Mouse (Mus musculus): Measurements from ENCODE around the gene Tnnc1. TPM values are rescaled to one million over a fixed set of nuclear protein-coding genes. Genes with fewer than 3 reads are reported as not detected.
A peak's percentile ranks its signal among the peaks of the same experiment; 100 is the strongest.

Tnnc1 gene
- polyA plus RNA-seq, 1 experiment from 2014 or later, result 4.1 TPM

DNA sequence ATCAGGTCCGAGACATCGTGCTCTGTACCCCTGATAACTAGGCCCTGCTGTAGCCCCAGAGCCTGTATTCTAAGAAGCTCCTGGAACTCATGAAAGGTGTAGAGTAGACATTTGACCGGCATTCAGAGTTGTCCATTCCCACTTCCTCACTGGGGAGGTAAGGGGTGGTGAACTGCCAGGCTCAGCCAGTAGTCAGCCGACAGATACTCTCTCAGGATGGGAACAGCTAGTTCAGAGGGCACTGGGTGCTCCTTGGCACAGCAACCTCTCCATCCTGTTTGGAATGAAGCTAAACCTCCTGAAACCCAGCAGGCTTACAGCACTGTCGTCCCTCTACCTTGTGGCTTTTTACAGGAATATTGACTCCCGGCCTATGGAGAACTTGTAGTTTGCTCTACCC, 3.7 kb downstream of the Tnnc1 start:
- Histone ChIP-seq H3K4me1 (replicated peaks; ENCODE audit: control insufficient read depth, insufficient read depth) (no peaks in the 10 kb centered on the region), H3K27me3 (ENCODE audit: control insufficient read depth, insufficient read depth, low read length) (no peaks in the 10 kb centered on the region), H3K9ac (ENCODE audit: low read length) (no peak overlapping the region), H3K9me3 (ENCODE audit: control insufficient read depth, low read length) (no peaks in the 10 kb centered on the region), H3K4me2 (replicated peaks; ENCODE audit: low read depth) (no peak overlapping the region), H3K36me3 (ENCODE audit: control insufficient read depth, insufficient read depth, low read length) (no peaks in the 10 kb centered on the region), H3K4me3 (ENCODE audit: low read depth, low read length) (no peak overlapping the region), H3K27ac (replicated peaks) (no peak overlapping the region)
- no peak for ATAC-seq (ENCODE audit: low FRiP score, low TSS enrichment)
- TF ChIP-seq CTCF (IDR thresholded peaks at IDR 0.05; ENCODE audit: low read depth) (no peak), EP300 (optimal IDR thresholded peaks at IDR 0.05) (no peak)
- 90% methylated on average over 6 of the region's 6 CpGs for WGBS
- no peak for DNase-seq (ENCODE audit: low spot score)

DNA sequence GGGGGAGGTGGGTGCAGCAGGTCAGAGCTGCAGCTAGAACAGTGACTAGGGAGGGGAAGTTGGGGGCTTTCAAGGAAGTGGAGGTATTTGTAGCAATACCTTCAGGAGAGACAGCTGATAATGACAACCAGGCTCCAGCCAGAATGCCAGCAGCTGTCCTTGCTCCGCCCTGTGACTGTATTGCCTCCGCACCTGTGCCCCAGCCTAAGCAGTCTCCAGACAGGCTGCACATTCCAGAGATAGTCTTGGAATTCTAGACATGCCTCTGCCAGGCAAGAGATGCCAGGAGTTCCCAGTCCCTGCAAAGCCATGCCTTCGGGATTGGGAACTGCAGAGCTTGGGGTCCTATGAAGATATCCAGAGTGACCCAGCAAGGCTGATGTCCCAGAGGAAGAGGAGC, 4.4 kb downstream of the Tnnc1 start:
- 42% methylated on average over 3 of the region's 3 CpGs for WGBS
- no peak for TF ChIP-seq EP300 (optimal IDR thresholded peaks at IDR 0.05)
- TF ChIP-seq CTCF (IDR thresholded peaks at IDR 0.05; ENCODE audit: low read depth), result no peak
- DNase-seq (ENCODE audit: low spot score), result no peak
- no peaks in the 10 kb centered on the region for H3K9me3 ChIP-seq (ENCODE audit: control insufficient read depth, low read length)
- no peaks in the 10 kb centered on the region for H3K4me1 ChIP-seq (replicated peaks; ENCODE audit: control insufficient read depth, insufficient read depth)
- H3K4me2 ChIP-seq (replicated peaks; ENCODE audit: low read depth), result no peak overlapping the region
- H3K27me3 ChIP-seq (ENCODE audit: control insufficient read depth, insufficient read depth, low read length), result no peaks in the 10 kb centered on the region
- no peak overlapping the region for H3K27ac ChIP-seq (replicated peaks)
- no peaks in the 10 kb centered on the region for H3K36me3 ChIP-seq (ENCODE audit: control insufficient read depth, insufficient read depth, low read length)
- ATAC-seq (ENCODE audit: low FRiP score, low TSS enrichment), result no peak
- H3K4me3 ChIP-seq (ENCODE audit: low read depth, low read length), result no peak overlapping the region
- no peak overlapping the region for H3K9ac ChIP-seq (ENCODE audit: low read length)

DNA sequence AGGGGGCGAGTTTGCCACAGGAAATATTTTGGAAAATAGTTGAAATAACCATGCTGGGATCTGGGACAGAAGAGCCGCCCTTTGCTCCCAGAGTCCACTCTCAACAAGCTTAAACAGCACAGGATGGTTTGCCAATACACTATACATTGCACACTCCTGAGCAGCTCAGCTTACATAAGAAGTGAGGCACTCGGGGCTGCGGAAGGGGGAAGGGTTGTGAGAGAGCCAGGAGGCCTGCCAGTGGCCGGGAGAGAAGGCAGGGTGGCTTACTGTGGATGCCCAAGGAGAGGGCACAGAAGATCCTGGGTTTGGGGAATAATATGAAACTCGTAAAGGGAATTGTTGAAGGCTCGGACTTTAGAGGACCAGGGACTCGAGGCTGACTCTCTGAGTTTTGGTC, 5.8 kb downstream of the Tnnc1 start:
- H3K27ac ChIP-seq (replicated peaks), result no peak overlapping the region
- H3K36me3 ChIP-seq (ENCODE audit: control insufficient read depth, insufficient read depth, low read length), result no peaks in the 10 kb centered on the region
- H3K9me3 ChIP-seq (ENCODE audit: control insufficient read depth, low read length), result no peaks in the 10 kb centered on the region
- TF ChIP-seq CTCF (IDR thresholded peaks at IDR 0.05; ENCODE audit: low read depth) (no peak), EP300 (optimal IDR thresholded peaks at IDR 0.05) (no peak)
- ATAC-seq (ENCODE audit: low FRiP score, low TSS enrichment) (no peak), DNase-seq (ENCODE audit: low spot score) (no peak)
- H3K4me1 ChIP-seq (replicated peaks; ENCODE audit: control insufficient read depth, insufficient read depth), result no peaks in the 10 kb centered on the region
- no peak overlapping the region for H3K4me2 ChIP-seq (replicated peaks; ENCODE audit: low read depth)
- no peaks in the 10 kb centered on the region for H3K27me3 ChIP-seq (ENCODE audit: control insufficient read depth, insufficient read depth, low read length)
- H3K9ac ChIP-seq (ENCODE audit: low read length), result no peak overlapping the region
- 61% methylated on average over 8 of the region's 8 CpGs for WGBS
- H3K4me3 ChIP-seq (ENCODE audit: low read depth, low read length), result no peak overlapping the region

DNA sequence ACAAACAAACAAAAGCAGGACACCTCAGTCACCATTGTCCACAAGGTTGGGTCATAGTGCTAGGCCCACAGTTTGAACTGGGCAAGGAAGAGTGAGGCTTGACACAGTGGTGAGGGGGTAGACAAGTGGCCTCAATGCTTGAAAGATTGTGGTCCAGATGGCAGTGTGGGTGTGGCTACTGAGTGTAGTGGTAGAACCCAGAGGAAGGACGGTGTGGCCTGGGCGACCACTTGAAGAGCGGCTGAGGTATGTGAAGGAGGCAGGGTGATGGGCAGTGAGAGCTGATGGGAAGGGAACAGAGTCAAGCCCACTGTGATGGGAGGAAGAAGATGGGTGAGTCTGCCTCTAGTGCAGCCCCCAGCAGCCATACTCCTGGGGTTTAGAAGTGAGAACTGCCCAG, 6.6 kb downstream of the Tnnc1 start:
- Histone ChIP-seq H3K4me3 (ENCODE audit: low read depth, low read length) (no peak overlapping the region), H3K4me1 (replicated peaks; ENCODE audit: control insufficient read depth, insufficient read depth) (no peaks in the 10 kb centered on the region), H3K9ac (ENCODE audit: low read length) (no peak overlapping the region), H3K27me3 (ENCODE audit: control insufficient read depth, insufficient read depth, low read length) (no peaks in the 10 kb centered on the region), H3K9me3 (ENCODE audit: control insufficient read depth, low read length) (no peaks in the 10 kb centered on the region), H3K36me3 (ENCODE audit: control insufficient read depth, insufficient read depth, low read length) (no peaks in the 10 kb centered on the region), H3K27ac (replicated peaks) (no peak overlapping the region), H3K4me2 (replicated peaks; ENCODE audit: low read depth) (no peak overlapping the region)
- no peak for DNase-seq (ENCODE audit: low spot score)
- WGBS, result 81% methylated on average over 3 of the region's 3 CpGs
- no peak for ATAC-seq (ENCODE audit: low FRiP score, low TSS enrichment)
- no peak for TF ChIP-seq CTCF (IDR thresholded peaks at IDR 0.05; ENCODE audit: low read depth)
- TF ChIP-seq EP300 (optimal IDR thresholded peaks at IDR 0.05), result no peak

DNA sequence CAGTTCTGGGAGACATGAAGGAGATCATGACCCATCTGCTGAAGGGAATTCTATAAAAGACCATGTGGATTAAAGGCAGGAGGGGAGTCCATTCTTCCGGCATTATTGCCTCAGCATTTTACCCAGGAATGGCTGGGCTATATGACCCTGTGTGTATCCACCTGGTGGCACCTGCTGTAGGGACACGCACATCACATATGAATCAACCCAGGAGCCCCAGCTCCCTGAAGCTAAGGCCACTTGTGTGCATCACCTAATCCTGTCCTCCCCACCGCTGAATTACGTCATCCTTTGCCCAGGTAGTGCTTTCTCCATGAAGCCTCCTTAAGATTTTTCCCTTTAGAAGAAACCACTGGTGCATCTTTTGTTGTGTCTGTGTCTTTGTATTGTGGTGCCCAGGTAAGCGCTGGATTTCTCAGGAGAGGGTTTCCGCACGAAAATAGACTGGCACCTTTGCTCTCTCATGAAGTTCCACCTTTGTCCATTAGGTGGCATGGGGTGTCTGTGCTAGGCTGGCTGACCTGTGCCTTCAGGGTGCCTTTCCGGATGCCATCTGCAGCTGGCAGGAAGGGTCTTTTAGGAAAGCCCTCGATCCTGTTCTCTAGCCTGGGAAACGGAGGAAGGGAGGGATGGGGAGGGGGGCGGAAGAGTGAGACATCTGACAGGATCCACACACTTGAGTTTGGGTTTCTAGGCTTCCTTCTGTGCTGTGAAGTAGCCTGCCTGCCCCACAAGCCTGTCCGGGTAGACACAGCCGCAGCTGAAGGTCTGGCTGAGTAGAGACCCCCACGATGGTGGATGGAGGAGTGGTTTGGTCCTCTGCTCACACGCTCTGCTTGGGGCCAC, 7.3 kb downstream of the Tnnc1 start:
- WGBS, result 30% methylated on average over 15 of the region's 15 CpGs
- TF ChIP-seq EP300 (optimal IDR thresholded peaks at IDR 0.05), result no peak
- TF ChIP-seq CTCF (IDR thresholded peaks at IDR 0.05; ENCODE audit: low read depth), result peak; percentile 95
- Histone ChIP-seq H3K4me1 (replicated peaks; ENCODE audit: control insufficient read depth, insufficient read depth) (no peaks in the 10 kb centered on the region), H3K4me3 (ENCODE audit: low read depth, low read length) (no peak overlapping the region), H3K4me2 (replicated peaks; ENCODE audit: low read depth) (no peak overlapping the region), H3K36me3 (ENCODE audit: control insufficient read depth, insufficient read depth, low read length) (no peaks in the 10 kb centered on the region), H3K9ac (ENCODE audit: low read length) (no peak overlapping the region), H3K27ac (replicated peaks) (0 out of 2 replicates have a peak overlapping the region, but pooled peaks have one; percentile 13), H3K27me3 (ENCODE audit: control insufficient read depth, insufficient read depth, low read length) (no peaks in the 10 kb centered on the region), H3K9me3 (ENCODE audit: control insufficient read depth, low read length) (no peaks in the 10 kb centered on the region)
- DNase-seq (ENCODE audit: low spot score), result peak; percentile 71
- peak; percentile 68 for ATAC-seq (ENCODE audit: low FRiP score, low TSS enrichment)

DNA sequence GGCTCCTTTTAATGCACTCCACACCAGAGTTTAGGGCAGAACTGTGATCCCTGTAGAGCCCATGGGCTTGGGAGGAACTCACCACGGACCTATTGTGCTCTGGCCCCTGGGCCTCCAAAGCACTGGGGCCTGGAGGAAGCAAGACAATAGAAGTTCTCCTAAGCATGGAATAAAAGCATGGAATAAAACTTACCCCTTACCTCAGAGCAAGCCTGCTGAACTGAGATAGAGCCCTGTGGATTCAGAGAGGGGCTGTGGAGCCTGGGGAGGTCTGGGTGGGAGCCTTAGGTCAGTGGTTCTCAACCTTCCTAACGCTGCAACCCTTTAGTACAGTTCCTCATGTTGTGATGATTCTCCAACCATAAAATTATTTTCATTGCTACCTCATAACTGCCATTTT, 8.7 kb downstream of the Tnnc1 start, which contains the start of gene Nisch:
Gene Nisch, minus strand, starts transcription at position 101 of the 400 bp plus-strand sequence.
- Histone ChIP-seq H3K4me3 (ENCODE audit: low read depth, low read length) (no peak within 1 kb of the TSS), H3K27me3 (ENCODE audit: control insufficient read depth, insufficient read depth, low read length) (no peaks in the 10 kb centered on the region), H3K9me3 (ENCODE audit: control insufficient read depth, low read length) (no peaks in the 10 kb centered on the region), H3K9ac (ENCODE audit: low read length) (no peak within 1 kb of the TSS), H3K4me2 (replicated peaks; ENCODE audit: low read depth) (0 out of 2 replicates have a peak within 1 kb of the TSS, but pooled peaks have one; percentile 26), H3K27ac (replicated peaks) (0 out of 2 replicates have a peak within 1 kb of the TSS, but pooled peaks have one; percentile 13), H3K4me1 (replicated peaks; ENCODE audit: control insufficient read depth, insufficient read depth) (no peaks in the 10 kb centered on the region), H3K36me3 (ENCODE audit: control insufficient read depth, insufficient read depth, low read length) (no peaks in the 10 kb centered on the region)
- no peak for ATAC-seq (ENCODE audit: low FRiP score, low TSS enrichment)
- no peak for DNase-seq (ENCODE audit: low spot score)
- TF ChIP-seq EP300 (optimal IDR thresholded peaks at IDR 0.05) (no peak), CTCF (IDR thresholded peaks at IDR 0.05; ENCODE audit: low read depth) (no peak)
- 73% methylated on average over 2 of the region's 2 CpGs for WGBS

All from stomach, postnatal 0 days (tissue).